Mouse (Mus musculus) spleen, adult 2 months (tissue): ENCODE results near the gene Mettl8.

Experiments used
- CTCF ChIP-seq: fragments of 200-500 bp; IDR thresholded peaks from 2 replicates; pipeline ENCODE4 v1.5.1; 2011; ENCODE audit warnings: mild to moderate bottlenecking, inconsistent platforms; ENCODE audit not compliant: insufficient read depth, insufficient read length, insufficient replicate concordance; ENCODE audit errors: extremely low read depth
- POLR2A ChIP-seq: fragments of 200-500 bp; IDR thresholded peaks from 2 replicates; pipeline ENCODE4 v1.6.1; 2011; ENCODE audit warnings: low read depth, low read length, inconsistent platforms

GRCm38 (mm10) chr2:70933516-70933915, 121.9 kb downstream of the Mettl8 start:
- no peak for TF ChIP-seq POLR2A
- TF ChIP-seq CTCF = no peak
